Mouse (Mus musculus) kidney, adult 8-10 months (tissue): ENCODE results near the gene Omg.

ENCODE experiments used
- DNase-seq, 2 experiments: peaks; one replicate each; pipeline ENCODE4 v3.0.0; 2022

The Omg gene

DNA sequence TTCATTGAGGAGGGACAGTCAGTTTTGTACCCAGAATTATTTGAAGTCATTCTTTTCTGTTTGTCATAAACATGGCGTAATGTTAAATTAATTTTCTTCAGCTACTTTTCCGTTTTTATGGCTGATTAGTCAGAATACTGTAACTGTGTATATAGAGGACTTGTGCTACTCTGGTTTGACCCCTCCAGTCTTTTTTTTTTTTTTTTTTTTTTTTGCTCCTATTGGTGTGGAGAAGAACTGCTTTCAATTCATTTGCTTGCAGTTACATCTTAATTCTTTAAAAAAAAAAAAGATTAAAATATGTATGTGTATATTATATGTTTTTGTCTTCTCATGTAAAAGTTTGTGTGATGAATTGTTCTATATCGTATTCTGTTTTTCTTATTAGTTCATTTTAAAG lies 8.1 kb upstream of the Omg start:
- no peak for DNase-seq

DNA sequence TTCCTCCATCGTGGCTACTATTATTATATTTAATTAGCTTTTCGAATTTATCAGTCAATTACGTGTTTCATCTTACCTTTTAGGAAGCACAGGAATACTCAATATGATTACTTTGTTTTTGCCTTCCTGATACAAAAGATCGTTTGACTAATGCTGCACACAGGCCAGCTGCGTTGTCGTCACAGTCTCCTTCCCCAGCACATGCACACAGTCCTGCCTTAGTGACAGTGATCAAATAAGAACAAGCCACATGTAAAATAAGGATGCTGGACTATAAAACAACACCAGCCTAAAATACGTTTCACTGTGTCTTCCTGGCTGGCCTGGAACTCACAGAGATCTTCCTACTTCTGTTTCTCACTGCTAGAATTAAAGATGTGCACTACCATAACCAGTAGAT lies 622 bp upstream of the Omg start:
- no peak for DNase-seq

- DNase-seq = no peak
Measured at GRCm38 (mm10) chr11:79502917-79503316, 967 bp downstream of the Omg start.

- DNase-seq = peak in 1 of 2 experiments; percentile 18
Measured at GRCm38 (mm10) chr11:79494976-79495800, 8.7 kb downstream of the Omg start.

GRCm38 (mm10) chr11:79484721-79485120 lies 19.2 kb downstream of the Omg start:
- DNase-seq = no peak

- no peak for DNase-seq
Measured at GRCm38 (mm10) chr11:79483876-79484528, 19.9 kb downstream of the Omg start.

DNA sequence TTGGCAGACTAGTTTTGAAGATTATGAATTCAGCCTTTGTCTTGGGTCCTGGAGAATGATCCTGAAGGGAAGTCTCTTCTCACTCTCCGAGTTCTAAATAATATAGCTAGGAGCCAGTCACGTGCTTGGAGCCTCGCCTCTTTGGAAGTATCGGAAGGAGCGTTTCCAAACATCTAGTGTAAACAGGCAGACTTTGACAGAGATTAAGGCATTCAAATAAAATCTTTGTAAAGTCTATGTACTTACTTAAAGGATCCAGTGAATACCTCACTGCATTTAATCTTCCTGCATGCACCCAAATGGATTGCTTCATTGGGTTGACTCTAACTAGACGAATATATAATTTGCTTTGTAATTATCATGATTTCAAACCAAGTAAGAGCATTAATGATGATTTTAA lies 20.5 kb downstream of the Omg start:
- no peak for DNase-seq

GRCm38 (mm10) chr11:79468097-79468496 lies 35.8 kb downstream of the Omg start:
- DNase-seq = no peak

- DNase-seq = no peak
Measured at GRCm38 (mm10) chr11:79460756-79461450, 43.0 kb downstream of the Omg start.

DNA sequence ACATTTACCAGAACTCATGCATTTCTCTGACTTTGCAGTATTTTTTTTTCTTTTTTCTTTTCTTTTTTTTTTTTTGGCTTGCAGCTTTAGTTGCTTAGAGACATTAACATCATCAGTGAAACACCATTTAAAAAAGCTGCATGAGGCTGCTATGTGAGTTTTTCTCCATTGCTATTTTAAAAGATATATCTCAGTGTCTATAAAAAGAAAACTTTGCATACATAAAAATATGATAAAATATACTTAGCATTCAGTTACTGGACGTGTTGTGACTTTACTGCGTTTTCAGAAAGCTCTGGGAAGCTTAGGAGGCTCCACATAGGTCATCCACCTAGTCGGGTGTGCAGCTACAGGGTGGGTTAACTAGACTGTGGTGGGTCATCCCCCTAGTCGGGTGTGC lies 44.0 kb downstream of the Omg start:
- DNase-seq = no peak

DNA sequence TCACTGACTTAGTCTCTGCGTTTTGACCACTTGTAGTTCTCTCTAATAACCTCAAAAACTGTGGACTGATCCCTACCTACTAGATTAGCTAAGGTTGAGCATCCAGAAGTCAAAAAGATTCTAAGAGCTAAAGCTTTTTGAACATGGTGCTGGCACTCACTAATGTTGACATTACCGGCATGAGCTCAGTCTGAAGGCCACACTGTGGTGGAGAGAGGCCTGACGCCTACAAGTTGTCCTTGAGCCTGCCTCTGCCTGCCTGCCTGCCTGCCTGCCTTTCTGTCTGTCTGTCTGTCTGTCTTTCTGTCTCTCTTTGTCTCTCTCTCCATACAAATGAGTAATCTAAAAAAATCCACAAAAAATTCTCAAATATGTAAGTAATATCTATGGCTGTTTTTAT lies 46.0 kb downstream of the Omg start:
- no peak for DNase-seq

- peak; percentile 76 to 79 for DNase-seq
Measured at GRCm38 (mm10) chr11:79452966-79453365, 50.9 kb downstream of the Omg start.
